Mouse (Mus musculus): ENCODE data around the gene Scgb2b20. TPM values are rescaled to one million over a fixed set of nuclear protein-coding genes. Genes with fewer than 3 reads are reported as not detected.

The Scgb2b20 gene
- polyA plus RNA-seq (2012; rRNA removed), result not detected in 2 replicates

GRCm38 (mm10) chr7:33366222-33366621, at the start of gene Scgb2b20:
TSS of gene Scgb2b20 (minus strand) at chr7:33366322.

GRCm38 (mm10) chr7:33372934-33373333, 6.8 kb upstream of the Scgb2b20 start, which contains the start of gene Scgb1b20:
TSS of gene Scgb1b20 (plus strand) at chr7:33373234.

Other genes with a start within 250 kb of the Scgb2b20 start
- gene Scgb2b18, start 192.5 kb downstream of the Scgb2b20 start, polyA plus RNA-seq (2012; rRNA removed), result not detected in 2 replicates
- not detected in 2 replicates for gene Scgb1b18, start 180.8 kb downstream of the Scgb2b20 start, polyA plus RNA-seq (2012; rRNA removed)
- gene Scgb2b19, start 86.0 kb downstream of the Scgb2b20 start, polyA plus RNA-seq (2012; rRNA removed), result not detected in 2 replicates
- not detected in 2 replicates for gene Scgb1b19, start 79.0 kb downstream of the Scgb2b20 start, polyA plus RNA-seq (2012; rRNA removed)
- not detected in 2 replicates for gene Scgb1b20, start 6.9 kb upstream of the Scgb2b20 start, polyA plus RNA-seq (2012; rRNA removed)
- gene Scgb2b21, start 154.1 kb upstream of the Scgb2b20 start, polyA plus RNA-seq (2012; rRNA removed), result not detected in 2 replicates